Mouse (Mus musculus): ENCODE measurements around the gene Olfr980. TPM values are rescaled to one million over a fixed set of nuclear protein-coding genes. Genes with fewer than 3 reads are reported as not detected.

The Olfr980 gene
- polyA plus RNA-seq (2015; fragmentation: Illumina TruSeq; extraction: RNeasy Lipid Tissue Mini Kit (QIAGEN cat#74804); ENCODE audit: insufficient read depth, low read depth, low replicate concordance) = not detected

GRCm38 (mm10) chr9:40009482-40009881, at the start of gene Olfr980:
Gene Olfr980, minus strand, starts transcription at chr9:40009582.

GRCm38 (mm10) chr9:40021164-40021563, 11.8 kb upstream of the Olfr980 start, which contains the start of gene Olfr981:
Gene Olfr981, plus strand, starts transcription at chr9:40021464.

GRCm38 (mm10) chr9:40003365-40003764, 6.0 kb downstream of the Olfr980 start, which contains the start of gene Olfr979:
Gene Olfr979, minus strand, starts transcription at chr9:40003465.

GRCm38 (mm10) chr9:39991813-39992212, 17.6 kb downstream of the Olfr980 start, which contains the start of gene Olfr978:
Gene Olfr978, plus strand, starts transcription at chr9:39992113.

GRCm38 (mm10) chr9:39961033-39961432, 48.3 kb downstream of the Olfr980 start, which contains the start of gene Olfr976:
Gene Olfr976, minus strand, starts transcription at chr9:39961133.

Other genes with a start within 250 kb of the Olfr980 start
- not detected for gene Olfr968, start 226.3 kb downstream of the Olfr980 start, polyA plus RNA-seq (2015; fragmentation: Illumina TruSeq; extraction: RNeasy Lipid Tissue Mini Kit (QIAGEN cat#74804); ENCODE audit: insufficient read depth, low read depth, low replicate concordance)
- gene Olfr969, start 218.6 kb downstream of the Olfr980 start, polyA plus RNA-seq (2015; fragmentation: Illumina TruSeq; extraction: RNeasy Lipid Tissue Mini Kit (QIAGEN cat#74804); ENCODE audit: insufficient read depth, low read depth, low replicate concordance) = not detected
- not detected for gene Olfr970, start 200.7 kb downstream of the Olfr980 start, polyA plus RNA-seq (2015; fragmentation: Illumina TruSeq; extraction: RNeasy Lipid Tissue Mini Kit (QIAGEN cat#74804); ENCODE audit: insufficient read depth, low read depth, low replicate concordance)
- gene Olfr971, start 172.7 kb downstream of the Olfr980 start, polyA plus RNA-seq (2015; fragmentation: Illumina TruSeq; extraction: RNeasy Lipid Tissue Mini Kit (QIAGEN cat#74804); ENCODE audit: insufficient read depth, low read depth, low replicate concordance) = not detected
- gene Olfr972, start 143.2 kb downstream of the Olfr980 start, polyA plus RNA-seq (2015; fragmentation: Illumina TruSeq; extraction: RNeasy Lipid Tissue Mini Kit (QIAGEN cat#74804); ENCODE audit: insufficient read depth, low read depth, low replicate concordance) = not detected
- gene Olfr229, start 102.2 kb downstream of the Olfr980 start, polyA plus RNA-seq (2015; fragmentation: Illumina TruSeq; extraction: RNeasy Lipid Tissue Mini Kit (QIAGEN cat#74804); ENCODE audit: insufficient read depth, low read depth, low replicate concordance) = not detected
- not detected for gene Olfr974, start 72.1 kb downstream of the Olfr980 start, polyA plus RNA-seq (2015; fragmentation: Illumina TruSeq; extraction: RNeasy Lipid Tissue Mini Kit (QIAGEN cat#74804); ENCODE audit: insufficient read depth, low read depth, low replicate concordance)
- gene Olfr975, start 57.5 kb downstream of the Olfr980 start, polyA plus RNA-seq (2015; fragmentation: Illumina TruSeq; extraction: RNeasy Lipid Tissue Mini Kit (QIAGEN cat#74804); ENCODE audit: insufficient read depth, low read depth, low replicate concordance) = not detected
- gene Olfr976, start 48.4 kb downstream of the Olfr980 start, polyA plus RNA-seq (2015; fragmentation: Illumina TruSeq; extraction: RNeasy Lipid Tissue Mini Kit (QIAGEN cat#74804); ENCODE audit: insufficient read depth, low read depth, low replicate concordance) = not detected
- not detected for gene Olfr978, start 17.5 kb downstream of the Olfr980 start, polyA plus RNA-seq (2015; fragmentation: Illumina TruSeq; extraction: RNeasy Lipid Tissue Mini Kit (QIAGEN cat#74804); ENCODE audit: insufficient read depth, low read depth, low replicate concordance)
- gene Olfr979, start 6.1 kb downstream of the Olfr980 start, polyA plus RNA-seq (2015; fragmentation: Illumina TruSeq; extraction: RNeasy Lipid Tissue Mini Kit (QIAGEN cat#74804); ENCODE audit: insufficient read depth, low read depth, low replicate concordance) = not detected
- gene Olfr981, start 11.9 kb upstream of the Olfr980 start, polyA plus RNA-seq (2015; fragmentation: Illumina TruSeq; extraction: RNeasy Lipid Tissue Mini Kit (QIAGEN cat#74804); ENCODE audit: insufficient read depth, low read depth, low replicate concordance) = not detected
- not detected for gene Olfr982, start 64.2 kb upstream of the Olfr980 start, polyA plus RNA-seq (2015; fragmentation: Illumina TruSeq; extraction: RNeasy Lipid Tissue Mini Kit (QIAGEN cat#74804); ENCODE audit: insufficient read depth, low read depth, low replicate concordance)
- gene Olfr983, start 84.0 kb upstream of the Olfr980 start, polyA plus RNA-seq (2015; fragmentation: Illumina TruSeq; extraction: RNeasy Lipid Tissue Mini Kit (QIAGEN cat#74804); ENCODE audit: insufficient read depth, low read depth, low replicate concordance) = not detected
- gene Olfr984, start 104.6 kb upstream of the Olfr980 start, polyA plus RNA-seq (2015; fragmentation: Illumina TruSeq; extraction: RNeasy Lipid Tissue Mini Kit (QIAGEN cat#74804); ENCODE audit: insufficient read depth, low read depth, low replicate concordance) = not detected
- not detected for gene Olfr985, start 120.6 kb upstream of the Olfr980 start, polyA plus RNA-seq (2015; fragmentation: Illumina TruSeq; extraction: RNeasy Lipid Tissue Mini Kit (QIAGEN cat#74804); ENCODE audit: insufficient read depth, low read depth, low replicate concordance)
- gene Tmem225, start 138.5 kb upstream of the Olfr980 start, polyA plus RNA-seq (2015; fragmentation: Illumina TruSeq; extraction: RNeasy Lipid Tissue Mini Kit (QIAGEN cat#74804); ENCODE audit: insufficient read depth, low read depth, low replicate concordance) = not detected
- gene Olfr986, start 171.3 kb upstream of the Olfr980 start, polyA plus RNA-seq (2015; fragmentation: Illumina TruSeq; extraction: RNeasy Lipid Tissue Mini Kit (QIAGEN cat#74804); ENCODE audit: insufficient read depth, low read depth, low replicate concordance) = not detected
- gene Zfp202, start 182.7 kb upstream of the Olfr980 start, polyA plus RNA-seq (2015; fragmentation: Illumina TruSeq; extraction: RNeasy Lipid Tissue Mini Kit (QIAGEN cat#74804); ENCODE audit: insufficient read depth, low read depth, low replicate concordance) = 1.3 TPM